Mouse (Mus musculus) kidney, embryonic 14.5 days (tissue): ENCODE measurements at regions not wholly inside any gene's neighbourhood (a gene's known extent, or its start where the extent isn't known, plus 50 kb on each side); places are given as distances from the start of the nearest gene placed in this dataset.

Experiments
- ATAC-seq: fragments of 200-750 bp; cut with Nextera tagmentation; 2 replicates; pipeline ENCODE4 v1.8.0; 2017; ENCODE audit warnings: moderate number of reproducible peaks, mild to moderate bottlenecking, moderate TSS enrichment, moderate library complexity; ENCODE audit not compliant: low FRiP score, low TSS enrichment
- H3K27ac ChIP-seq: fragments of 300-500 bp; sonication (generic); 2 replicates; pipeline ENCODE4 v1.5.1; 2014; ENCODE audit warnings: low read depth, mild to moderate bottlenecking, low read length, moderate library complexity, mixed read lengths
- H3K27me3 ChIP-seq: fragments of 300-500 bp; sonication (generic); 2 replicates; pipeline ENCODE4 v1.6.1; 2014; ENCODE audit warnings: mild to moderate bottlenecking, low read length; ENCODE audit not compliant: control insufficient read depth, insufficient read depth
- H3K36me3 ChIP-seq: fragments of 300-500 bp; sonication (generic); 2 replicates; pipeline ENCODE4 v1.6.1; 2014; ENCODE audit warnings: low read length, mixed read lengths; ENCODE audit not compliant: control insufficient read depth, insufficient read depth
- H3K4me1 ChIP-seq: fragments of 300-500 bp; sonication (generic); 2 replicates; pipeline ENCODE4 v1.6.1; 2014; ENCODE audit warnings: low read length, mixed read lengths; ENCODE audit not compliant: control insufficient read depth, insufficient read depth
- H3K4me2 ChIP-seq: fragments of 300-500 bp; sonication (generic); replicated peaks from 2 replicates; pipeline ENCODE4 v1.6.1; 2014; ENCODE audit warnings: low read depth, mild to moderate bottlenecking, low read length
- H3K4me3 ChIP-seq: fragments of 300-500 bp; sonication (generic); 2 replicates; pipeline ENCODE4 v1.5.1; 2014; ENCODE audit warnings: mild to moderate bottlenecking, low read length
- H3K9ac ChIP-seq: fragments of 300-500 bp; sonication (generic); 2 replicates; pipeline ENCODE4 v1.6.1; 2014; ENCODE audit warnings: low read depth, mild to moderate bottlenecking, low read length, moderate library complexity
- H3K9me3 ChIP-seq: fragments of 300-500 bp; sonication (generic); 2 replicates; pipeline ENCODE4 v1.6.1; 2016; ENCODE audit warnings: low read length; ENCODE audit not compliant: control insufficient read depth
- WGBS: fragments of 180-500 bp; shearing (Covaris S2); extraction: QIAGEN DNeasy Blood & Tissue Kit; methylation state at CpG from one replicate; pipeline ENCODE4 v1.1.7; 2014; 5-methylcytosine and 5-hydroxymethylcytosine counted together

DNA sequence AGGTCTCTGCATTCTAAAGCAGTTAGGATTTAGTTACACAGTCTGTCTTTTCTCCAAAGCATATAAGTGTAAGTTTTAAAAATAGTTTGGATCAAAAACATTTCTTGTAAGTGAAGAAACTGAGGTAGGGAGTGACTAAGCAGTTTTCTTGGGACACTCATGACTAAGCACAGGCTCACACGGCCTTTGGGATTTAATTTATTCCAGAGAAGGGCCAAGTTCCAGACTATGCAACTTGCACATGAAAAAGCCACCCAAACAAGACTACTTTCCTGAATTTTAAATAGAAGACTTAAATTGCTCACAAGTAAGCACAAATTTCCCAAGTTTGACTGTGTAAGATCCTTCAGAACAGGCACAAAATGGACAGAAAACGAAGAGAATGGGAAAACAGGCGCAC is 441.8 kb upstream of the Pou3f3 start:
- Histone ChIP-seq H3K27me3 (no peaks in the 10 kb centered on the region), H3K27ac (no peak overlapping the region), H3K4me1 (0 out of 2 replicates have a peak, but pooled peaks cover 3% of the 10 kb centered on the region), H3K9me3 (no peaks in the 10 kb centered on the region), H3K4me3 (no peak overlapping the region), H3K36me3 (no peaks in the 10 kb centered on the region), H3K4me2 (no peak overlapping the region), H3K9ac (no peak overlapping the region)
- ATAC-seq: no peak
- 81% methylated on average over 3 of the region's 3 CpGs for WGBS

DNA sequence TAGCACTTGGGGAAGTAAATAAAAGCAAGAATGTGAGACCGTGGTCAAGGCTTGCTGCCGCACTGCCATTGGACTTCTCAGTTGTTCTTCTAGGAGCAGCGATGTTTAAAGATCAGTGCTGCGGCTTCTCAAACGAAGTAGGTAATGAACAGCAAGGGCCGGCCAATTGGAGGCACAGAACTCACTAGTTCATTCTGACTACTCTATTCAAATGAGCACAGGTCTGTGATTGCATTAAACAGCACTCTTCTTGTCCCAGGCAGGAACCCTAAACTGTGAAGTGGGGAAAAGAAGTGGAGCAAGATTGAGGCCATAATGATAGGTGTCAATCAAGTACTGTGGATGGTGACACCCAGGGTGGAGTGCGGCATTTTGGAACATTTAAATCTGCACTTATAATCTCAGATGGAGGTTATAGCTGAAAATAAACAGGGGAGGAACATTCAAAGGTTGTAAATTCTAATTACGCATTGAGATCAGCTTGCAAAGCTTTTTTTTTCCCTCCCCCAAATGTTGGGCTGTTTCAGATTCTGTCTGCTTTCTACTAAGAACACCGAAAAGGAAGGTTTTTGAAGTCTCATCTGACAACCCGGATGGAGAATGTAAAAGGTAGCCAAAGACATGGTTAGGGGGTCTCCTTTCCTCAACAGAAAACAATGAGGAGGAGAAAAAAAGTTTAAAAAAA is 438.5 kb upstream of the Pou3f3 start:
- Histone ChIP-seq H3K27ac (no peak overlapping the region), H3K36me3 (no peaks in the 10 kb centered on the region), H3K9ac (no peak overlapping the region), H3K4me1 (0 out of 2 replicates have a peak, but pooled peaks cover 14% of the 10 kb centered on the region), H3K4me2 (no peak overlapping the region), H3K27me3 (no peaks in the 10 kb centered on the region), H3K4me3 (no peak overlapping the region), H3K9me3 (no peaks in the 10 kb centered on the region)
- no peak for ATAC-seq
- 74% methylated on average over 10 of the region's 10 CpGs for WGBS

- H3K27ac ChIP-seq: no peak overlapping the region
- ATAC-seq: no peak
- no peak overlapping the region for H3K4me2 ChIP-seq
- 55% methylated on average over 19 of the region's 19 CpGs for WGBS
- H3K9ac ChIP-seq: no peak overlapping the region
- H3K4me3 ChIP-seq: no peak overlapping the region
- no peaks in the 10 kb centered on the region for H3K9me3 ChIP-seq
- no peaks in the 10 kb centered on the region for H3K27me3 ChIP-seq
- 0 out of 2 replicates have a peak, but pooled peaks cover 14% of the 10 kb centered on the region for H3K4me1 ChIP-seq
- H3K36me3 ChIP-seq: no peaks in the 10 kb centered on the region
Observed at GRCm38 (mm10) chr1:42257801-42258593, 437.6 kb upstream of the Pou3f3 start.

DNA sequence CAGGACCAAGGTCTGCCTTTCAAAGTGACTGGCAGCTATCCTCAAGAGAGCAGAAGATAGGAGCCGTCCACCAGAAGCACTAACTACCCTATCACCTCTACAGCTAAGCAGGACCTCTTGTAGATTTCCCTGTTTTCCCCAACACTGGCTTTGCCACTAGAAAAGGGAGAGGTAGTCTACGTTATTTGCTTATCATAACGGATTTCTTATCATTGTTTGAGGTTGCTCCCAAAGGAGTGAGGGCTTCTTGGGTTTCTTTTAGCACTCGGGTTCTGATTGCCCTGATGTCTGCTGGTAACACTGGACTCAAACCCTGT is 437.0 kb upstream of the Pou3f3 start:
- Histone ChIP-seq H3K36me3 (no peaks in the 10 kb centered on the region), H3K4me3 (no peak overlapping the region), H3K9ac (no peak overlapping the region), H3K4me2 (no peak overlapping the region), H3K9me3 (no peaks in the 10 kb centered on the region), H3K27me3 (no peaks in the 10 kb centered on the region), H3K4me1 (0 out of 2 replicates have a peak, but pooled peaks cover 14% of the 10 kb centered on the region), H3K27ac (no peak overlapping the region)
- 62% methylated on average over 4 of the region's 4 CpGs for WGBS
- no peak for ATAC-seq

DNA sequence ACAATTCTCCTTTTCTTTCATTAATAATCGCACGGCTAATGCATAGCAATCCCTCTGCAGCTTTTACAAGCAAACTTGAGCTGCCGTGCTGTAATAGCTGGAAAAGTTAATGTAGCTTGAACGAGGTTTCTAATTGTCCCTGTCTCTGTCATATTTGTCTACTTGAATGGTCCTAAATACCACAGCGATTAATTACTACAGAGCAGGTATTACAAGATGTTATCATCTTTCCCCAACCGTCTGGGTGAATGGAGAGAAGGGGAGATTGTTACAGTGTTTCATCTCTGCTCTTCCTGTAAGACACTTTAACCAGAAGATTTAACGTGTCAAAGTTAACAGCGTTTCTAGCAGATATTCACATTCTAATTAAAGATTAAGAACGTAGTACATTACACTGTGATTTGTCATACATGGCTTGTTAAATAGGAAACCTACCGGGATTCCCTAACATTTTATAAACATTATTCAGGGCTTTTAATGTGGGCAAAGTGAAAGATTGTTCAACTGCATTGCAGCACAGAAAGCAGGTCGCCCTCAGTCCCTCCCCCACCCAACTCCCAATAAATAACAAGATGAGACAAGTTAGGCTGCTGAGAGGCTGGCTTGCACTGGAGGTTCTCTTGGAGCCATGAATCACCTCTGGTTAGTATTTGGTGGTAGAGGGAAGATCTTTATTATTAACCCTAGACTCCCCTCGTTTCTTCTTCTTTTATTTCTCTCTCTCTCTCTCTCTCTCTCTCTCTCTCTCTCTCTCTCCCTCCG is 436.2 kb upstream of the Pou3f3 start:
- 0 out of 2 replicates have a peak, but pooled peaks cover 14% of the 10 kb centered on the region for H3K4me1 ChIP-seq
- no peaks in the 10 kb centered on the region for H3K27me3 ChIP-seq
- peak; percentile 75 for ATAC-seq
- H3K27ac ChIP-seq: no peak overlapping the region
- H3K4me3 ChIP-seq: no peak overlapping the region
- peak overlapping the region; percentile 23; the same call in 1 of the 2 replicates for H3K4me2 ChIP-seq
- no peaks in the 10 kb centered on the region for H3K9me3 ChIP-seq
- no peak overlapping the region for H3K9ac ChIP-seq
- H3K36me3 ChIP-seq: no peaks in the 10 kb centered on the region
- 13% methylated on average over 13 of the region's 13 CpGs for WGBS

DNA sequence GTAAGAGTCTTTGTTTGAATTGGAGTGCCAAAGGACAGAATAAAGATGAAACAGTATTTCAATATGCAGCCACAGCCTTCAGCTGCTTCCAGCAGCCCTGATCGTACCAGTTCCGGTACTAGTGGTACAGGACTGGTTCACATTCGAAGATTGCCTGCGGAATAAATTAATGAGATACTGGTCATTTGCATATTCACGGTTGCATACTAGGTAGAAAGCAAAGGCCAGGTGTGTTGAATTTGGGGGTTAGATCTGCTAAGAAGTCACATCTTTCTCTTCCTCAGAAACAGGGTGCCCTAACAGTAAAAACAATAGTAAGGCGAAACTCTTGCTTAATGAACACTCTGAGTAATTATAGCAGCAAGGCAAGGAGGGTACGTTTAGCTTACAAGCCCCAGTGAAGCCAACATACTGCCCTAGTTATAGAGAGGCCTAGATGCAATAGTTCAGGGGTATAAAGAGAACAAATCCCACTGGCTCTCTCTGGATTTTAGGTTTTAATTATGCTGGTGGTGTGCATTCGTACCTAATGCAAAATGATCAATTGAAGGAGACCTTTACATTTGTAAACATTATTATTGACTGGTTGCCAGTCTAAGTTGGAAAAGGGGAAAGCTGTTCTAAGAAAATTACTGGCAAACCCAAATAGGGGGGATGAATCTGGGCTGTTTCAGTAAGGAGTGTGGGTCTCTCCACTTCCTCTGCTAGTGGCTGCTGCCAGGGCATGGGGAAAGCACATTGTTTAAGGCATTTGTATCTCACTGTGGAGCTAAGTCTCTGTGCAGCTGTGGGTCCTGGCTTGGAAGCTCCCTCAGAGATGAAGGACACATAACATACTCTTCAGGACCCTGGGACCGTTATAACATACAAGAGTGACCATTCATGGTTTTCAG is 435.3 kb upstream of the Pou3f3 start:
- H3K4me2 ChIP-seq: peak overlapping the region; percentile 23; the same call in 1 of the 2 replicates
- no peak overlapping the region for H3K27ac ChIP-seq
- ATAC-seq: no peak

GRCm38 (mm10) chr1:42261031-42261430 is 434.5 kb upstream of the Pou3f3 start:
- H3K9ac ChIP-seq: no peak overlapping the region
- WGBS: 69% methylated on average over 3 of the region's 3 CpGs
- H3K27me3 ChIP-seq: no peaks in the 10 kb centered on the region
- no peak overlapping the region for H3K27ac ChIP-seq
- no peaks in the 10 kb centered on the region for H3K36me3 ChIP-seq
- H3K4me3 ChIP-seq: no peak overlapping the region
- H3K4me1 ChIP-seq: 0 out of 2 replicates have a peak, but pooled peaks cover 14% of the 10 kb centered on the region
- ATAC-seq: no peak
- no peak overlapping the region for H3K4me2 ChIP-seq
- H3K9me3 ChIP-seq: no peaks in the 10 kb centered on the region

More for the DNA sequence above, 435.3 kb upstream of the Pou3f3 start:
- H3K9me3 ChIP-seq: no peaks in the 10 kb centered on the region
- H3K4me3 ChIP-seq: no peak overlapping the region
- WGBS: 56% methylated on average over 9 of the region's 9 CpGs
- no peaks in the 10 kb centered on the region for H3K36me3 ChIP-seq
- H3K4me1 ChIP-seq: 0 out of 2 replicates have a peak, but pooled peaks cover 14% of the 10 kb centered on the region
- no peak overlapping the region for H3K9ac ChIP-seq
- no peaks in the 10 kb centered on the region for H3K27me3 ChIP-seq

GRCm38 (mm10) chr1:42261800-42262199 is 433.8 kb upstream of the Pou3f3 start:
- no peak overlapping the region for H3K27ac ChIP-seq
- H3K9ac ChIP-seq: no peak overlapping the region
- 10% methylated on average over 13 of the region's 13 CpGs for WGBS
- H3K36me3 ChIP-seq: no peaks in the 10 kb centered on the region
- H3K4me3 ChIP-seq: peak overlapping the region; percentile 12; the same call in 1 of the 2 replicates
- no peaks in the 10 kb centered on the region for H3K27me3 ChIP-seq
- 0 out of 2 replicates have a peak, but pooled peaks cover 14% of the 10 kb centered on the region for H3K4me1 ChIP-seq
- ATAC-seq: peak; percentile 71; the same call in 1 of the 2 replicates
- peak overlapping the region; percentile 33 for H3K4me2 ChIP-seq
- H3K9me3 ChIP-seq: no peaks in the 10 kb centered on the region
